Mouse (Mus musculus) midbrain, embryonic 10.5 days (tissue): ENCODE measurements around the gene Nxnl1. TPM values are rescaled to one million over a fixed set of nuclear protein-coding genes. Genes with fewer than 3 reads are reported as not detected.

Source experiments
- DNase-seq: peaks from one replicate; pipeline ENCODE4 v3.0.0-alpha.2; 2017; ENCODE audit warnings: low spot score
- H3K27ac ChIP-seq: fragments of 300-500 bp; sonication (generic); replicated peaks from 2 replicates; pipeline ENCODE4 v1.5.1; 2016; ENCODE audit warnings: mild to moderate bottlenecking
- H3K27me3 ChIP-seq: fragments of 300-500 bp; sonication (generic); 2 replicates; pipeline ENCODE4 v1.6.1; 2016; ENCODE audit warnings: low read depth, mild to moderate bottlenecking; ENCODE audit not compliant: poor library complexity, severe bottlenecking
- H3K36me3 ChIP-seq: fragments of 300-500 bp; sonication (generic); 2 replicates; pipeline ENCODE4 v1.6.1; 2016; ENCODE audit warnings: mild to moderate bottlenecking, moderate library complexity
- H3K4me1 ChIP-seq: fragments of 300-500 bp; sonication (generic); 2 replicates; pipeline ENCODE4 v1.6.1; 2016
- H3K4me3 ChIP-seq: fragments of 300-500 bp; sonication (generic); 2 replicates; pipeline ENCODE4 v1.5.1; 2016; ENCODE audit warnings: mild to moderate bottlenecking, moderate library complexity
- H3K9me3 ChIP-seq: fragments of 300-500 bp; sonication (generic); replicated peaks from 2 replicates; pipeline ENCODE4 v1.6.1; 2016; ENCODE audit warnings: mild to moderate bottlenecking
- WGBS: fragments of 180-500 bp; shearing (Covaris S2); methylation state at CpG from one replicate; pipeline ENCODE4 v1.1.7; 2016; 5-methylcytosine and 5-hydroxymethylcytosine counted together
- polyA plus RNA-seq: library from polyadenylated mRNA; unstranded; fragments of >200 nt; fragmentation: Nextera tagmentation; extraction: Ambion mirVana; gene quantifications from 2 replicates; pipeline ENCODE4 v1.2.1, GENCODE M21; 2016

Nxnl1 gene
- not detected in 2 replicates for polyA plus RNA-seq

DNA sequence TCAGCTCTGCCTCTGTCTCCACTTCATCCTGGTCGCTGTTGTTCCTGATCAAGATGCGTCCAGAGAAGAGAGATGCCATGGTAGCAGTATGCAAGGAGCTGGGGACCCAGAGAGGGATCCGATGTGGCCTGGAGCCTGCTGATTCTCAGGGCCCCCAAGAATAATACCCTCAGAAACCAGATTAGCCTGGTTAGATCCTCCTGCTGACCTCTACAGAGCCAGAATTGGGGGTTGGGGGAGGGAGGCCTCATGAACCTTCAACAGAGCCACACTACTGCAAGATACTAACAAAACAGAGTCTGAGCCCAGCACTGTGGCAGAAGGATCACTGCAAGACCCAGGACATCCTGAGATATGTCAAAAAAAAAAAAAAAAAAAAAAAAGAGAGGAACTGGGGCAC is at the start of gene Nxnl1:
Nxnl1 (minus strand) TSS at position 101 of the 400 bp plus-strand sequence.
- Histone ChIP-seq H3K27me3 (peaks cover 89% of the 10 kb centered on the region), H3K27ac (no peak within 1 kb of the TSS), H3K4me1 (peaks cover 43% of the 10 kb centered on the region), H3K9me3 (peaks cover 9% of the 10 kb centered on the region), H3K36me3 (no peaks in the 10 kb centered on the region), H3K4me3 (no peak within 1 kb of the TSS)
- DNase-seq: no peak
- 72% methylated on average over 3 of the region's 3 CpGs for WGBS

DNA sequence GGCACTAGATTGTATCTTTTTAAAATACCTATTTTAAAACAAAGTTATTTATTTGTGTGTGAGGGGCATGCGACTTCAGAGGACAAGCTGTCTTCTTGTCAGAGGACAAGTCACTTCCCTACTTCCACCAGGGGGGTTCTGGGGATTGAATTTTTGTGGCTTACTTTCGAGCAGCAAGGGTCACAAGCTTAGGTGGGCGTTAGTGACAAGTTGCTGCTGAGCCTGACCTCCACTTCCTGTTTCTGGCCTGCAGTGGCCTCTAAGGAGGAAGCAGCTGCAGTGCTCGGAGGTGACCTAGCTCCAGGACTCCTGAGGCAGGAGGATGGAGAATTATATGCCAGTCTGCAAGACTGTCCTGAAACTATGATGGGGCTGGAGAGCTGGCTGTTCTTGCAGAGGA is 47.0 kb upstream of the Nxnl1 start:
- WGBS: 72% methylated on average over 4 of the region's 4 CpGs
- peaks cover 59% of the 10 kb centered on the region for H3K36me3 ChIP-seq

DNA sequence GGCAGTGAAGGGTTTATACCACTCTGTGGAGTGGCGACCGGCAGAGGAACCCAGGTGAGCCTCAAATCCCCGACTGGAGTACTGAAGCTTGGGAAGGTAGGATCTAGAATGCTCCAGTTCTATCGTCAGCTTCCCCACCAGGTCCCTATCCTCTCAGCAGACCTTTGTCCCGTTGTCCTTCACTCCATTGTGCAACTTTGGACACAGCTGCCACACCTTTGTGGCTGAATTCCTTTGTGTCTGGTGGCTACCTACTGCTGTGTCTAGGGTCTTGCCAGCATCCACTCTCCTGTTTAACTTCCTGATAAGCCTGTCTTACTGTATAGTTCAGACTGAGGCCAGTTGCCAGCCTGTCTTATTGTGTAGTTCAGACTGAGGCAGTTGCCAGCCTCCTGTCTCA is 45.7 kb upstream of the Nxnl1 start:
- 55% methylated on average over 5 of the region's 5 CpGs for WGBS
- H3K36me3 ChIP-seq: peaks cover 46% of the 10 kb centered on the region
- H3K4me1 ChIP-seq: peaks cover 14% of the 10 kb centered on the region
- DNase-seq: no peak
- peak overlapping the region; percentile 91; the same call in 1 of the 2 replicates for H3K27ac ChIP-seq
- no peaks in the 10 kb centered on the region for H3K9me3 ChIP-seq
- H3K4me3 ChIP-seq: peak overlapping the region; percentile 98
- H3K27me3 ChIP-seq: no peaks in the 10 kb centered on the region

More for the DNA sequence above, 47.0 kb upstream of the Nxnl1 start:
- H3K27ac ChIP-seq: no peak overlapping the region
- no peaks in the 10 kb centered on the region for H3K9me3 ChIP-seq
- DNase-seq: no peak
- no peaks in the 10 kb centered on the region for H3K27me3 ChIP-seq
- H3K4me3 ChIP-seq: no peak overlapping the region
- peaks cover 14% of the 10 kb centered on the region for H3K4me1 ChIP-seq

DNA sequence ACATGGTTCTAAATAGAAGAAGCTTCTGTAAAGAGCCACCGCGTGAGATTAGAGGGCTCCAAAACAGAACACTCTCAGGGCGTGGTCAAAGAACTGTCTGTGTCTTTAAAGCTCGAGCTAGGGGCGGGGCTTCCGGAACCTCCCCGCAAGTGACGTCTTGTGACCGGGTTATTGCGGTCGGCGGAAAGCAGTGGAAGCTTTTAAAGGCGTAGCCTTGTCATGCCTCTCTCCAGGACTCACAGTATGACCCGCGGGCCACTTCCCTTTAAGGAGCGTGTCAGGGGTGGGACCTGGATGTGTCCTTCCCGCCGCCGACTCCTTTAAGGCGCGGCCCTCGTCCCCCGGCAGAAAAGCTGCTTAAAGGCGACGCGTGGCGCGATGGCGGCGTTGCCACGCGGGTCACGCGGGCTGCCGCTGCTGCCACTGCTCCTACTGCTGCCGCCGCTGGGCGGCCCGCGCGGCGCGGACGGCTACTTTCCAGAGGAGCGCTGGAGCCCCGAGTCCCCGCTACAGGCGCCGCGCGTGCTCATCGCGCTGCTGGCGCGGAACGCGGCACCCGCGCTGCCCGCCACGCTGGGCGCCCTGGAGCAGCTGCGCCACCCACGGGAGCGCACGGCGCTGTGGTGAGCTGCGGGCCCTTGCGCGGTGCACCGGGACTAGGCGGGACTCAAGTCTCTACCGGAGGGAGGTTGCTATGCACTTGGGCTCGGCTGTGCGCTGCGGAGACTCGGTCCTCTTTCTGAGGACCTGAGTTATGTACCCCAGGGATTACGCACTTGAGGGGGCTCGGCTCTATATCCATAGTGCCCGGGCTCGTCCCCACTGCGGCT is 44.6 kb upstream of the Nxnl1 start, which contains the start of gene Colgalt1:
Colgalt1 (plus strand) TSS at position 177 of the 830 bp plus-strand sequence.
- Histone ChIP-seq H3K27ac (peak within 1 kb of the TSS; percentile 91), H3K9me3 (no peaks in the 10 kb centered on the region), H3K4me3 (peak within 1 kb of the TSS; percentile 98), H3K27me3 (no peaks in the 10 kb centered on the region), H3K36me3 (peaks cover 35% of the 10 kb centered on the region), H3K4me1 (peaks cover 14% of the 10 kb centered on the region)
- under 1% methylated on average over 82 of the region's 82 CpGs for WGBS
- DNase-seq: peak; percentile 98

DNA sequence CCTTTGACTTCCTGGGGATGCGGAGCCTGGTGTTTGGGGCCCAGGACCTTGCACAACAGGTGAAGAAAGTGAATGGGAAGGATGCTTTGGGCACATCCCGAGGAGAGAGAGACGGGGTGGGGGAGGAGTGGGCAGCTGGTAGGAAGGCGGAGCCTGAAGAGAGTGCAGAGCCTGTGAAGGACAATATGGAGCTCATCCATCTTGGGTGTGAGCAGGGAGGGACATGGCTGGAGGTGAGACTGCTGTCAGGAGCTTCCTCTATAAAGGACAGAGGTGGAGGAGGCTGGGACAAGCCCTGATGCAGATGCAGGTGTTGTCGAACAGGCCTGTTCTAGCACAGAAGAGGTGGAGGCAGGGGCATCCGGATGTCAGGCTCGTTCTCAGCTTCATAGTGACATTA is 37.6 kb upstream of the Nxnl1 start:
- H3K27ac ChIP-seq: no peak overlapping the region
- no peak for DNase-seq
- peaks cover 12% of the 10 kb centered on the region for H3K36me3 ChIP-seq
- H3K9me3 ChIP-seq: no peaks in the 10 kb centered on the region
- H3K27me3 ChIP-seq: peaks cover 68% of the 10 kb centered on the region
- no peak overlapping the region for H3K4me3 ChIP-seq
- H3K4me1 ChIP-seq: peaks cover 18% of the 10 kb centered on the region
- 56% methylated on average over 7 of the region's 7 CpGs for WGBS

DNA sequence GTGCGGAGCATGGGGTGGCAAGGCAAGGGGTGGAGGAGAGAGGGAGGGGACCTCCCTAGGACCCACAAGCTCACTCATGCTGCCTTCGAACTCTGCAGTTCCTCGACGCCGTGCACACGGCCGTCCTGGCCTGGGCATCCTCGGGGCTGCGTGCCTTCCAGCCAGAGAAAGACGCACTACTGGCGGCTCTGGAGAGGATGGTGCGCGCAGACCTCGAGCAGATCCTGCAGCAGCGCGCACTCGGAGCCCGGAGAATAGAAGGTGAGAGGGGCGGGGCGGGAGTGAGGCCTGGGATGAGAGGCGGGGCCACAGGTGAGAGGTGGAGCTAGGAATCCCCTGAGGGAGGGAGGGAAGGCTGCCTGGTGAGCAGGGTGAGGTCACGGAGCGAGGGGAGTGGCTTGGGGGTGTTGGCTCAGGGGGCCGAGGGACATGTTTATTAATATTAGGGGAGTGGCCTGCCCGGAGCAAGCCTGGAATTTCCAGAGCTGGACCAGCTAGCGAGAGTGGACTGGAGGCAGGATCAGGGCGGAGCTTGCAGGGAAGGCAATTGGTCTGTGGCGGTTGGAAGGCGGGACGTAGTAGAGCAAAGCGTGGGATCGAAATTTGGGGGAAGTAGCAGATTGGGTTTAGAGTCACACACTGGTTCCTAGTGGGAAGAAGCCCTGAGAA is 36.4 kb upstream of the Nxnl1 start:
- DNase-seq: peak; percentile 53
- Histone ChIP-seq H3K4me3 (peak overlapping the region; percentile 48), H3K27ac (no peak overlapping the region), H3K4me1 (peaks cover 18% of the 10 kb centered on the region), H3K36me3 (peaks cover 15% of the 10 kb centered on the region), H3K9me3 (no peaks in the 10 kb centered on the region), H3K27me3 (peaks cover 71% of the 10 kb centered on the region)
- WGBS: 1% methylated on average over 32 of the region's 32 CpGs

DNA sequence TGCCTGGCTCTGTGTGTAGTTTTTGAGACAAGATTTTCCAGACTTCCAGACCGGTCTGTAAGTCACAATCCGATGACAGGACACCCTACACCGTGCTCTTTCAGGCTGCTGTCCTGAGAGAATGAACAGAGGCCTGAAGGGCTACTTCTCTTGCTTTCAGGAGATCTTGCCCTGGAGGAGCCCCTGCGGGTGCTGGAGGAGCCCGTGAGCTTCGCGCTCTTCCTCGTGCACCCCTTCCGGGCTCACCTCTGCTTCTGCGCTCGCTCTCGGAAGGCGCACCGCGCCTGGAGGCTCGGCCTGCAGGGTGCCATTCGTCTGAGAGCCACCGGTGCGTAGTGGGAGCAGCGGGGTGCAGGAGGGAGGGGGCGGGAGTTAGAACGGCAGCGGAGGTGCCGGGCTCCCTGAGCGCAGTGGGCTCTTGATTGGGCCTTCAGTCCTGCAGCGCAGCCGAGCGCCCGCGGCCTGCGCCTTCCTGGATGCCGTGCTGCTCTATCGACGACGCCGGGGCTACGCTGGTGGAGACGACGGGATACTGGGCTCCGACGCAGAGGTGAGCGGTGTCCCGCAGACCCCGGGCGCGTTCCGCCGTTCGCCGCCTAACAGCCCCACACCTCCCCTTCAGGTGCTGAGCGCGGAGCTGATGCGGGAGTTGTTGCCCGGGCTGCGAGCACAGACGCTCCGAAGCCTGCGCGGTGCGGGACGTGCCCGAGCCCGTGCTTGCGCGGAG is 35.7 kb upstream of the Nxnl1 start:
- DNase-seq: peak; percentile 36
- H3K4me1 ChIP-seq: peaks cover 18% of the 10 kb centered on the region
- peaks cover 71% of the 10 kb centered on the region for H3K27me3 ChIP-seq
- no peak overlapping the region for H3K27ac ChIP-seq
- peaks cover 15% of the 10 kb centered on the region for H3K36me3 ChIP-seq
- H3K4me3 ChIP-seq: peak overlapping the region; percentile 48
- H3K9me3 ChIP-seq: no peaks in the 10 kb centered on the region
- 2% methylated on average over 65 of the region's 65 CpGs for WGBS

DNA sequence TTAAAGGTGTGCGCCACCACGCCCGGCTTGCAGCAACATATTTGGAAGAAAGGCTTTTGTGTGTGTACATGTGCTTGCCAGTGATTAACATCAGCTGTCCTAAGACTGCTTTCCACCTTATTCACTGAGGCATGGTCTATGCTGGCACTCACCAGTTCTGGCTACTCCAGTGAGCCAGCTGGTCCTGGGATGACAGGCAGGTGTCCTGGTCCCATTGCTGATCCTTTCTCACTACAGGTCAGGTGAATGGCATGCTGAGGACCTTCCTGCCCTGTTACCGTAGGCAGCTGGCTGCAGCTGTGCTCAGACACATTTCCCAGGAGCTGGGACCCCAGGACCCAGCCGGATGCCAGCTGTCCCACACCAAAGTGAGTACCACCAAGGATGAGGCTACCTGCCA is 32.4 kb upstream of the Nxnl1 start:
- Histone ChIP-seq H3K4me3 (no peak overlapping the region), H3K27ac (no peak overlapping the region), H3K4me1 (peaks cover 38% of the 10 kb centered on the region), H3K9me3 (no peaks in the 10 kb centered on the region), H3K27me3 (peaks cover 51% of the 10 kb centered on the region), H3K36me3 (peaks cover 27% of the 10 kb centered on the region)
- 92% methylated on average over 5 of the region's 5 CpGs for WGBS
- DNase-seq: no peak

DNA sequence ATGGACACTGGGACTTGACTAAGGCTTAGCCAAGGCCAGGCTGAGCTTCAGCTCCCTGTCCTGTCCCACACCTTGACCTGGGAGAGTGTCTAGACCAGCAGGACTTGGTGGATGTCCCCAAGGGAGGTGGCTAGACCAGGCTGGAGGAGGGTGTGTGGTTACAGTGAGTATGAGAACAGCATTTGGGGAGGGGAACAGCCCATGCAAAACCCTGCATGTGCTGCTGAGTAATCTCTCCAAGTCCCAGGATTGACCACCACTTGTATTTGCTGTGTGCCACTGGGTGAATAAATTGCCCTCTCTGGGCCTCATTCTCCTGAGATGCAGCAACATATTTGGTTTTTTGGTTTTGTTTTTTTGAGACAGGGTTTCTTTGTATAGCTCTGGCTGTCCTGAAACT is 32.0 kb upstream of the Nxnl1 start:
- Histone ChIP-seq H3K4me3 (no peak overlapping the region), H3K9me3 (no peaks in the 10 kb centered on the region), H3K36me3 (peaks cover 32% of the 10 kb centered on the region), H3K4me1 (peaks cover 40% of the 10 kb centered on the region), H3K27me3 (peaks cover 46% of the 10 kb centered on the region), H3K27ac (no peak overlapping the region)
- no peak for DNase-seq

DNA sequence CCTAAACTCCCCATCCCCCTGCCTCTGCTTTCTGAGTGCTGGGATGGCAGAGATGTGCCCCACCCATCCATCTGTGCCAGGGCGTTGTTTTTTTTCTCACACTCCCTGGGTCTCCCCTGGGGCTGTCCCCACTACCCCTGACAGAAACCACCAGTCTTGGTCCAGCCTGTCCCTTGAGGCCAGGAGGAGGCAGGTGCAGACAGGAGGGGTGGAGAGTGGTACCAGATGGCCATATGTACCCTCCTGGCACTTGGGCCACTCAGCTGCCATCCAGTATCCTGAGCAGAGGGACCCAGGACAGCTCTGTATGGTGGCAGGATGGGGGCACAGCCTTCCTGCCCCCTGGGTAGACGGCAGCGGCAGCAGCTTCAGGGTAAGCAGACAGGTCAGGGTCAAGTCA is 31.1 kb upstream of the Nxnl1 start, which contains the start of gene Fam129c:
Fam129c (plus strand) TSS at position 198 of the 400 bp plus-strand sequence.
- H3K9me3 ChIP-seq: no peaks in the 10 kb centered on the region
- H3K27ac ChIP-seq: no peak within 1 kb of the TSS
- H3K27me3 ChIP-seq: peaks cover 37% of the 10 kb centered on the region
- no peak for DNase-seq
- no peak within 1 kb of the TSS for H3K4me3 ChIP-seq
- H3K4me1 ChIP-seq: peaks cover 40% of the 10 kb centered on the region
- WGBS: 92% methylated on average over 3 of the region's 3 CpGs
- peaks cover 33% of the 10 kb centered on the region for H3K36me3 ChIP-seq

DNA sequence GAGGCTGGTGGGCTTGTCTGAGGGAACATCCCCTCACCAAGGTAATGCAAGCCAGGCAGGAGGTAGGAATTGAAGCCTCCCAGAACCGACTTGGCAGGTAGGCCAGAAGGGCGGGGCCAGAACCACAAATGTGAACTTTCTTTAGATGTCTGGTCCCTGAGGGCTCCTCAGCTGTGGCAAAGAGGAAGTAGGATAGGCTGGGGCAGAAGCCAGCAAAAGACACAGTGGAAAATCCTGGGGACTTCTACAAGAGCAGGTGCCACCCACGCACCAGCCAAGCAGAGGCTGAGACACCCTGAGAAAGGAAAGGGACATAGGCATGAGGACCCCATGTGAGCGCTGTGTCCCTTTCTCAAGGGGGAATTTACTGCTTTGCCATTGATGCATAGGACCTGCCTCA is 30.4 kb upstream of the Nxnl1 start:
- 87% methylated on average over 4 of the region's 4 CpGs for WGBS
- Histone ChIP-seq H3K9me3 (no peaks in the 10 kb centered on the region), H3K36me3 (peaks cover 33% of the 10 kb centered on the region), H3K4me3 (no peak overlapping the region), H3K4me1 (peaks cover 36% of the 10 kb centered on the region), H3K27ac (no peak overlapping the region), H3K27me3 (peaks cover 30% of the 10 kb centered on the region)
- DNase-seq: no peak

DNA sequence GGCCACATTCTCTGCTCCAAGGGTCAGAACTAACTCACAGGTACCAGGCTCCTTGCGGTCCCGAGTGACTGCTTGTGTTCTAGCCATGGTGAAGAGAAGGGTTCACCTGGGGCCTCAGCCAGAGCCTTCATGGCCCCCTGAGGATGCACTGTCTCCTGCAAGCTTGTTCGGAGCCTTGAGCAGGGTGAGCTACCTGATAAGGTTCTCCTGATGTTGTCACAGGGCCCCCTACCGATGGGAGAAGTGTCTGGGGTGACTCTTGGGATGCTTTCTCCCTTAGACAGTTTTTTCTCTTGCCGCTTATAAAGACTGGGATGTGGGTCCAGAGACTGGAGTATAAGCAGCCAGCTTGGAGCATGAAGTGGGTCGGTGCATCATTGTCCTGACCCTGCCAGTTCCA is 30.0 kb upstream of the Nxnl1 start:
- Histone ChIP-seq H3K27me3 (peaks cover 26% of the 10 kb centered on the region), H3K4me1 (peaks cover 38% of the 10 kb centered on the region), H3K9me3 (no peaks in the 10 kb centered on the region), H3K4me3 (0 out of 2 replicates have a peak overlapping the region, but pooled peaks have one; percentile 9), H3K27ac (0 out of 2 replicates have a peak overlapping the region, but pooled peaks have one; percentile 9), H3K36me3 (peaks cover 33% of the 10 kb centered on the region)
- no peak for DNase-seq
- WGBS: 62% methylated on average over 6 of the region's 6 CpGs
